Mouse (Mus musculus): ENCODE measurements at regions not wholly inside any gene's neighbourhood (a gene's known extent, or its start where the extent isn't known, plus 50 kb on each side); places are given as distances from the start of the nearest gene placed in this dataset.

GRCm38 (mm10) chr10:37206986-37207385, 68.3 kb upstream of the Marcks start:
- no peak for DNase-seq

GRCm38 (mm10) chr10:37206546-37206945, 67.8 kb upstream of the Marcks start:
- no peak for DNase-seq

- DNase-seq: no peak
Observed at GRCm38 (mm10) chr10:37203709-37204108, 65.0 kb upstream of the Marcks start.

GRCm38 (mm10) chr10:37194798-37195453, 56.2 kb upstream of the Marcks start:
- no peak for DNase-seq

GRCm38 (mm10) chr10:37194131-37194797, 55.5 kb upstream of the Marcks start:
- no peak for DNase-seq

GRCm38 (mm10) chr10:37192661-37193060, 53.9 kb upstream of the Marcks start:
- no peak for DNase-seq

GRCm38 (mm10) chr10:37190092-37190491, 51.4 kb upstream of the Marcks start:
- DNase-seq: no peak

Measured in cerebellum, adult 9-10 months (tissue).